Mouse (Mus musculus) heart, postnatal 0 days (tissue): ENCODE results near the gene Rmnd5a. TPM values are rescaled to one million over a fixed set of nuclear protein-coding genes. Genes with fewer than 3 reads are reported as not detected.

Experiments
- ATAC-seq: fragments of 200-750 bp; cut with Nextera tagmentation; 2 replicates; pipeline ENCODE4 v1.8.0; 2017; ENCODE audit warnings: low read depth, moderate number of reproducible peaks, moderate library complexity; ENCODE audit not compliant: insufficient read depth
- DNase-seq: peaks from one replicate; pipeline ENCODE4 v3.0.0-alpha.2; 2016; ENCODE audit warnings: low spot score
- H3K27ac ChIP-seq: fragments of 300-500 bp; sonication (generic); 2 replicates; pipeline ENCODE4 v1.5.1; 2014; ENCODE audit warnings: low read depth, mild to moderate bottlenecking
- H3K27me3 ChIP-seq: fragments of 300-500 bp; sonication (generic); 2 replicates; pipeline ENCODE4 v1.6.1; 2014; ENCODE audit warnings: low read length, mixed read lengths; ENCODE audit not compliant: control insufficient read depth, insufficient read depth
- H3K36me3 ChIP-seq: fragments of 300-500 bp; sonication (generic); replicated peaks from 2 replicates; pipeline ENCODE4 v1.6.1; 2014; ENCODE audit warnings: low read length, mixed read lengths; ENCODE audit not compliant: control insufficient read depth, insufficient read depth
- H3K4me1 ChIP-seq: fragments of 300-500 bp; sonication (generic); 2 replicates; pipeline ENCODE4 v1.6.1; 2014; ENCODE audit warnings: antibody characterized with exemption; ENCODE audit not compliant: control insufficient read depth, insufficient read depth
- H3K4me2 ChIP-seq: fragments of 300-500 bp; sonication (generic); 2 replicates; pipeline ENCODE4 v1.6.1; 2014; ENCODE audit warnings: low read depth, mild to moderate bottlenecking, low read length, moderate library complexity
- H3K4me3 ChIP-seq: fragments of 300-500 bp; sonication (generic); 2 replicates; pipeline ENCODE4 v1.5.1; 2014; ENCODE audit warnings: low read depth, low read length
- H3K9ac ChIP-seq: fragments of 300-500 bp; sonication (generic); replicated peaks from 2 replicates; pipeline ENCODE4 v1.6.1; 2014; ENCODE audit warnings: low read depth, low read length, mixed read lengths
- H3K9me3 ChIP-seq: fragments of 300-500 bp; sonication (generic); replicated peaks from 2 replicates; pipeline ENCODE4 v1.6.1; 2016; ENCODE audit warnings: low read length; ENCODE audit not compliant: control insufficient read depth
- CTCF ChIP-seq: IDR thresholded peaks from 2 replicates; pipeline ENCODE4 v1.5.1; 2016; ENCODE audit warnings: antibody characterized with exemption, control low read depth, low read depth
- EP300 ChIP-seq: IDR thresholded peaks from 2 replicates; pipeline ENCODE4 v1.6.1; 2016; ENCODE audit warnings: antibody characterized with exemption, low read depth
- WGBS: fragments of 180-500 bp; shearing (Covaris S2); extraction: QIAGEN DNeasy Blood & Tissue Kit; methylation state at CpG from one replicate; pipeline ENCODE4 v1.1.7; 2014; 5-methylcytosine and 5-hydroxymethylcytosine counted together
- polyA plus RNA-seq: library from polyadenylated mRNA; unstranded; fragments of >200 nt; fragmentation: Nextera tagmentation; extraction: Ambion mirVana; gene quantifications from 2 replicates; pipeline ENCODE4 v1.2.1, GENCODE M21; 2015
- total RNA-seq: library from RNA; depleted of rRNA; stranded (reverse); fragments of >200 nt; gene quantifications from 2 replicates; pipeline ENCODE4 v1.2.3, GENCODE M21; 2014; ENCODE audit warnings: low replicate concordance

Rmnd5a gene
- total and polyA plus RNA-seq, 2 experiments from 2014 or later: 6.9 to 35.2 TPM

DNA sequence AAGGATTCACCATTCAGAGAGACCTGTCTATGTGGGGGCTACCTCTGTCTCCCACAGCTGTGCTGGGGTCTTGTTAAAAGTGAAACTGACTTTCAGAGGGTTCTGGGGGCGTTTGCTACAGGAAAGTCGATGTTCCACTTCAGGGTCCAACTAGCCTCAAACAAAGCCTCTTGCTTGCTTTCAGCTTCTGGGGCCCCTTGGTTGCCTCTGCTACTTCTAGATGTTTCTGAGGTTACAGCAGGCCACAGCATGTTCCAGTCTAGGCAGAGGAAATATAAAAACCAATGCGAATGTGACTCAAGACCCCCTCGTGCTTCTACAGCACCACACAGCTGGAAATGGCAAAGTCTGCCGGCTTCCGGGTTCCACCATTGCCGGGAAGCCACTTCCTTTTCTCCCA, 82.9 kb downstream of the Rmnd5a start:
- no peak overlapping the region for H3K4me3 ChIP-seq
- ATAC-seq: no peak
- TF ChIP-seq CTCF (no peak), EP300 (no peak)
- no peaks in the 10 kb centered on the region for H3K4me1 ChIP-seq
- WGBS: 76% methylated on average over 7 of the region's 7 CpGs
- H3K9me3 ChIP-seq: no peaks in the 10 kb centered on the region
- peak overlapping the region; percentile 25; the same call in 1 of the 2 replicates for H3K27ac ChIP-seq
- H3K4me2 ChIP-seq: no peak overlapping the region; the same call in 1 of the 2 replicates
- H3K9ac ChIP-seq: no peak overlapping the region
- no peaks in the 10 kb centered on the region for H3K36me3 ChIP-seq
- no peaks in the 10 kb centered on the region for H3K27me3 ChIP-seq
- DNase-seq: no peak

DNA sequence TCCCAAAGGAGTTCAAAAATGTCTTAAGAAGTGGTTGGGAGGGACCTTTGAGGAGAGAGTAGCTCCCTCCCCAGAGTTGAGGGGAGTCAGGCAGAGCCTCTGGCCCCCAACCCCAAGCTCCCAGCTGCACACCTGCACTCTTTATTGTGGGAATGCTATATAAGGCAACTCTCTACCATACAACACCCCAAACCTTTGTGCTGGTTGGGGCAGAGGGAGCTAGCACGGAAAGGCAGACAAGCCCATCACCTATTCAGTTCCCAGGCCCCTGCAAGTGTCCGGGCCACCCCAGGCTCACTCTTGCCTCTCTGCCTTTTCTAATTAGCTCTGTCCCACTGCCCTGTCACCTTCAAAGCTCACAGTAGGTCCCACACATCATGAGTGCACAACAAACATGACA, 86.7 kb downstream of the Rmnd5a start:
- H3K4me1 ChIP-seq: no peaks in the 10 kb centered on the region
- DNase-seq: no peak
- no peaks in the 10 kb centered on the region for H3K9me3 ChIP-seq
- H3K36me3 ChIP-seq: no peaks in the 10 kb centered on the region
- no peaks in the 10 kb centered on the region for H3K27me3 ChIP-seq
- no peak for ATAC-seq
- no peak overlapping the region for H3K9ac ChIP-seq
- peak overlapping the region; percentile 18; the same call in 1 of the 2 replicates for H3K27ac ChIP-seq
- 75% methylated on average over 2 of the region's 2 CpGs for WGBS
- no peak overlapping the region for H3K4me2 ChIP-seq
- TF ChIP-seq EP300: no peak
- TF ChIP-seq CTCF: no peak
- no peak overlapping the region for H3K4me3 ChIP-seq

DNA sequence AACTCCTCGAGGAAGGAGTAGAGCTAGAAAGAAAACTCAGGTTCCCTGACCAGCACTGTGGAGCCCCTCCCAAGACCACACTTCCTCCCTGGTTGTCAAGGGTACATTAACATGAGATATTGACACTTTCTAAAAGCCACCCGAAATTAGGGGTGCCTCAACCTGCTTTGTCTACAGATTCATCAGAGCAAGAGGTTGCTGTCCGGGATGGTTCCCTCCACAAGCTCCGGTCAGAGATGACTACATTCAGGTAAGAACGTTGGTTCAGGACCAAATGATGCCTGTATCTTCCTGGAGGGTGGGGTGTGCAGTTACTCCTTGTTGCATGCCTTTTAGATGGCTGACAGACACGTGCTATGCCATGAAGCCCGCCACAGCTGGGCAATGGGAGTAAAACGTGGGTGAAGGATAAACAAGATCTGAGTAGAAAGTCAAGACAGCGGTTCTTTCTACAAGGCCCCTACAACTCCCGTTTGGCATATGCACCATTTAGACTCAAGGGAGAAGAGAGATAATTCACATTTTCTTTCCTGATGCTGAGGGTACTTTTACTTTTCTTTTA, 87.5 kb downstream of the Rmnd5a start:
- Histone ChIP-seq H3K36me3 (no peaks in the 10 kb centered on the region), H3K9me3 (peaks cover 1% of the 10 kb centered on the region; the same call in 1 of the 2 replicates), H3K9ac (no peak overlapping the region), H3K4me1 (no peaks in the 10 kb centered on the region), H3K27me3 (no peaks in the 10 kb centered on the region), H3K4me3 (no peak overlapping the region), H3K27ac (no peak overlapping the region), H3K4me2 (no peak overlapping the region)
- no peak for DNase-seq
- ATAC-seq: no peak
- TF ChIP-seq CTCF: no peak
- no peak for TF ChIP-seq EP300
- WGBS: 78% methylated on average over 10 of the region's 10 CpGs

DNA sequence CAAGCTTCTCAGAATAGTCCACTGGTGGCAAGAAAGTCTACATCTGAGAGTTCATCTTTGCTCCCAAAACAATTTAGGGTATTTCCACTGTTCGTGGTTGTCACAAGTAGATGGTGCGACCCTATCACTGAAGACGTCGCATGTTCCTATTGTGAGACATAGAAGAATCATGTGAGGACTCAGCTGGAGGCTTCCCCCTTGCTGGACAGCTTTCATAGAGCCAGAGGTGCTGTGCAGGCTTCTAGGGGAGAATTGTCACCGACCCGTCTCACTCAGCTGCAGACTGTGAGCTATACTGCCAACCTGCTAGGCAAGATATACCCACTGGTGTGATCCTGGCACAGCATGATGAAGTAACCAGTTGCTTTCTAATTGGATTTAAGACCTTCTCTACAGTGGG, 88.2 kb downstream of the Rmnd5a start:
- Histone ChIP-seq H3K27ac (no peak overlapping the region), H3K9ac (no peak overlapping the region), H3K27me3 (no peaks in the 10 kb centered on the region), H3K36me3 (no peaks in the 10 kb centered on the region), H3K4me3 (no peak overlapping the region), H3K4me2 (no peak overlapping the region), H3K4me1 (no peaks in the 10 kb centered on the region), H3K9me3 (peaks cover 5% of the 10 kb centered on the region; the same call in 1 of the 2 replicates)
- 86% methylated on average over 6 of the region's 6 CpGs for WGBS
- ATAC-seq (no peak), DNase-seq (no peak)
- TF ChIP-seq EP300 (no peak), CTCF (no peak)

DNA sequence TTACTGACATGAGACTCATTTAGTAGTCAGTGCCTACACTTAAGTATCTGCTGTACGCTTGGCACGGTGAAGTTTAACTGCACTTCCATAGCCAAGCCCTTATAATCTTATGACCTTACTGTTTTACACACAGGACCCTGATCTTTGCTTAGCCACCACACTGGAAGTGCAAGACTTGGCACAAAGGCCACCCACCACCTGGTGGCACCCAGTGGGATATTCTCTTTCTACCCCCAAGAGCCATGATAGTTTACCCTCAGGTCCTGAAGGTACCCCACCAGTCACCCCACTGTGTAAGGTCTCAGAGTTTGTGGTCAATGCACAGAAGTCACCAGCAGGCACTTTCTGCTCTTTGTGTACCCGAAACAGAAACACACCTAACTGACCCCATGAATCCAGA, 89.2 kb downstream of the Rmnd5a start:
- Histone ChIP-seq H3K27ac (no peak overlapping the region), H3K27me3 (no peaks in the 10 kb centered on the region), H3K4me2 (no peak overlapping the region), H3K9ac (no peak overlapping the region), H3K4me3 (no peak overlapping the region), H3K36me3 (no peaks in the 10 kb centered on the region), H3K4me1 (no peaks in the 10 kb centered on the region), H3K9me3 (peaks cover 5% of the 10 kb centered on the region; the same call in 1 of the 2 replicates)
- ATAC-seq (no peak), DNase-seq (no peak)
- 87% methylated on average over 3 of the region's 3 CpGs for WGBS
- TF ChIP-seq EP300: no peak
- no peak for TF ChIP-seq CTCF

DNA sequence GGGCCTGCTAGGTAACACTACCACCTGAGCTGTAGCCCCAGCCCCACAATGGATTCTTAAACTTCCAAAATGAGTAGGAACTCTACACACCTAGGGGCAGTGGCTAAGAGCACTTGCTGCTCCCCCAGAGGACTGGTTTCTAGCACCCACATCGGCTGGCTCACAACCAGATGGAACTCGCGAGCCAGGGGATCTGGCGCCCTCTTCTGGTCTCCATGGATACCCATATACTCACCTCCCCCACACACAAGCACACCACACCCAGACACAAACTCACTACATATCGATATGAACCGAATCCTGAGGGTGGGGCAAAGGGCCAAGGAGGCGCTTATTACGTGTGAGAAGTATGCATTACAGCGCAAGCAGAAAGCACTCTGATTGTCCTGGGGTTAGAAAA, 92.4 kb downstream of the Rmnd5a start:
- Histone ChIP-seq H3K4me2 (no peak overlapping the region), H3K27me3 (no peaks in the 10 kb centered on the region), H3K9ac (no peak overlapping the region), H3K36me3 (no peaks in the 10 kb centered on the region), H3K9me3 (peaks cover 5% of the 10 kb centered on the region; the same call in 1 of the 2 replicates), H3K4me1 (no peaks in the 10 kb centered on the region), H3K4me3 (no peak overlapping the region), H3K27ac (no peak overlapping the region)
- no peak for ATAC-seq
- 95% methylated on average over 9 of the region's 9 CpGs for WGBS
- no peak for TF ChIP-seq CTCF
- no peak for TF ChIP-seq EP300
- DNase-seq: no peak
